Mouse (Mus musculus) cerebellum, adult 18-20 months (tissue): ENCODE results near the gene Slco2b1.
"Not testable (repeated sequence)": the region's sequence is repeated elsewhere in the genome, so short reads cannot be mapped to it uniquely, and the experiment has no call there.

Source experiments
- DNase-seq, 2 experiments: peaks; one replicate each; pipeline ENCODE4 v3.0.0; 2021

Slco2b1 gene

GRCm38 (mm10) chr7:99711166-99711565, at the start of gene Slco2b1:
TSS of gene Slco2b1 (minus strand) at chr7:99711340.
- DNase-seq, result no peak

GRCm38 (mm10) chr7:99739276-99739675, 28.1 kb upstream of the Slco2b1 start:
- no peak for DNase-seq

GRCm38 (mm10) chr7:99735491-99735890, 24.4 kb upstream of the Slco2b1 start:
- DNase-seq, result not testable (repeated sequence)

- DNase-seq, result no peak
Observed at GRCm38 (mm10) chr7:99734612-99735011, 23.5 kb upstream of the Slco2b1 start.

- DNase-seq, result no peak
Observed at GRCm38 (mm10) chr7:99729973-99730372, 18.8 kb upstream of the Slco2b1 start, which contains the start of gene Olfr520. TSS of gene Olfr520 (plus strand) at chr7:99730273.

- DNase-seq, result no peak
Observed at GRCm38 (mm10) chr7:99716536-99716935, 5.4 kb upstream of the Slco2b1 start.

GRCm38 (mm10) chr7:99712431-99712830, 1.3 kb upstream of the Slco2b1 start:
- no peak for DNase-seq

- peak; percentile 67 to 78 for DNase-seq
Observed at GRCm38 (mm10) chr7:99710476-99710875, 664 bp downstream of the Slco2b1 start.

- DNase-seq, result no peak
Observed at GRCm38 (mm10) chr7:99709992-99710391, 1.1 kb downstream of the Slco2b1 start.

- DNase-seq, result peak in 1 of 2 experiments; percentile 14
Observed at GRCm38 (mm10) chr7:99708750-99709149, 2.4 kb downstream of the Slco2b1 start.

- peak; percentile 50 to 61 for DNase-seq
Observed at GRCm38 (mm10) chr7:99708301-99708721, 2.8 kb downstream of the Slco2b1 start.

GRCm38 (mm10) chr7:99707671-99708070, 3.5 kb downstream of the Slco2b1 start:
- peak; percentile 14 to 23 for DNase-seq

GRCm38 (mm10) chr7:99707038-99707595, 4.0 kb downstream of the Slco2b1 start:
- DNase-seq, result peak in 1 of 2 experiments; percentile 9

- DNase-seq, result no peak
Observed at GRCm38 (mm10) chr7:99706341-99707037, 4.7 kb downstream of the Slco2b1 start.

- no peak for DNase-seq
Observed at GRCm38 (mm10) chr7:99704736-99705519, 6.2 kb downstream of the Slco2b1 start.

- no peak for DNase-seq
Observed at GRCm38 (mm10) chr7:99702201-99702600, 8.9 kb downstream of the Slco2b1 start.

- DNase-seq, result no peak
Observed at GRCm38 (mm10) chr7:99700641-99701040, 10.5 kb downstream of the Slco2b1 start.

- no peak for DNase-seq
Observed at GRCm38 (mm10) chr7:99699709-99700151, 11.4 kb downstream of the Slco2b1 start.

- no peak for DNase-seq
Observed at GRCm38 (mm10) chr7:99699106-99699505, 12.0 kb downstream of the Slco2b1 start.

- DNase-seq, result peak; percentile 53 to 62
Observed at GRCm38 (mm10) chr7:99698576-99698975, 12.6 kb downstream of the Slco2b1 start.

GRCm38 (mm10) chr7:99695471-99696057, 15.6 kb downstream of the Slco2b1 start:
- DNase-seq, result no peak

- not testable (repeated sequence) for DNase-seq
Observed at GRCm38 (mm10) chr7:99694424-99694823, 16.7 kb downstream of the Slco2b1 start.

- no peak for DNase-seq
Observed at GRCm38 (mm10) chr7:99693976-99694375, 17.2 kb downstream of the Slco2b1 start.
